Mouse (Mus musculus): ENCODE measurements around the gene Atxn1.

DNA sequence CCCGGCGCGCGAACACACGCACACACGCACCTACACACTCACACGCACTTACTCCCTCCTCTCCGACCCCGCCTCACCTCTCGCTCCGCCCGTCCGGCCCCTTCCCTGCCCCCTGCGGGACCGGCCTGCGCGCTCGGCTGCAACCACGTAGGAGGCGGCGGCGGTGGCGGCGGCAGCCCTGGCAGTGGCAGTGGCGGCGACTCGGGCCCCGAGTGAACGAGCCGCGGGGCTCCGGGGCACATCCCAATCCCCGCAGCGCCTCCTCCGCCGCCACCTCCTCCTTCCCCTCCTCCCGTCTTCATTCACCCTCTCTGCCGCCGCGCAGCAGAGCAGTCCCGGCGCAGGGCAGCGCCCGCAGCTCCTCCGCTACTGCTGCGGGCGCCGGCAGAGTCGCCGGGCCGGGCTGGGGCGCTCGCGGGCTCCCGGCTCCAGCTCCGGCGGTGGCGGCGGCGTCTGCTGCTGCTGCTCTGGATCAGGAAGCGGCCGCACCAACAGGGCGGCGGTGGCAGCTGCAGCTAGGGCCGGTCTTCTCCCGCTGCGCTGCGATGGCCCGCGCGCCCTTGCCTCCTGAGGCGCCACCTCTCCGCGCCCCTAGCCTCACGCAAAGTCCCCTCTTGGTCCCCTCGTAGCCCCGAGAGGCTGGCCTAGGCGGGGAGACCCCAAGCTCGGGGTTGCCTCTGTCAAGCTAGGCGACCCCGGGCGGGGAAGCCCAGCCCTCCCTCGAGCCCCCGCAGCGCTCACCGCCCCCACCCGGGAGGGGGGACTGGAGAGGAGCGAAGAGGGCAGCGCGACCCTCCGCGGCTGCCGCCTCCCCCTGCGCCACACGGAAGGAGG, 1.1 kb downstream of the Atxn1 start:
- no peak for TF ChIP-seq CTCF (IDR thresholded peaks at IDR 0.05; ENCODE audit: extremely low read depth, insufficient read length, insufficient replicate concordance, low read depth, low read length)
- TF ChIP-seq POLR2A (IDR thresholded peaks at IDR 0.05; ENCODE audit: low read depth, low read length) = peak; percentile 73
